Mouse (Mus musculus): ENCODE data around the gene Ush1g. TPM values are rescaled to one million over a fixed set of nuclear protein-coding genes. Genes with fewer than 3 reads are reported as not detected.

Gene Ush1g
- polyA plus RNA-seq, 1 experiment from 2014 or later, result not detected

- Histone ChIP-seq H3K4me2 (ENCODE audit: low read depth) (no peak overlapping the region), H3K9ac (ENCODE audit: low read length) (no peak overlapping the region), H3K9me3 (ENCODE audit: control insufficient read depth, low read length) (no peaks in the 10 kb centered on the region), H3K4me3 (ENCODE audit: low read depth, low read length) (no peak overlapping the region), H3K4me1 (ENCODE audit: control insufficient read depth, insufficient read depth, low read length) (peaks cover 8% of the 10 kb centered on the region), H3K27ac (ENCODE audit: low read depth, low read length) (no peak overlapping the region), H3K36me3 (ENCODE audit: control insufficient read depth, insufficient read depth, low read length) (no peaks in the 10 kb centered on the region; the same call in 1 of the 2 replicates), H3K27me3 (ENCODE audit: control insufficient read depth, insufficient read depth, low read length) (no peaks in the 10 kb centered on the region)
- 81% methylated on average over 6 of the region's 6 CpGs for WGBS
- no peak for DNase-seq (ENCODE audit: low spot score)
- ATAC-seq (ENCODE audit: insufficient read depth, low FRiP score, low TSS enrichment), result no peak
Measured at GRCm38 (mm10) chr11:115274771-115275170, 47.1 kb downstream of the Ush1g start.

GRCm38 (mm10) chr11:115274178-115274577 is 47.7 kb downstream of the Ush1g start:
- 85% methylated on average over 7 of the region's 7 CpGs for WGBS
- ATAC-seq (ENCODE audit: insufficient read depth, low FRiP score, low TSS enrichment) (no peak), DNase-seq (ENCODE audit: low spot score) (no peak)
- no peaks in the 10 kb centered on the region for H3K9me3 ChIP-seq (ENCODE audit: control insufficient read depth, low read length)
- H3K4me2 ChIP-seq (ENCODE audit: low read depth), result no peak overlapping the region
- H3K27ac ChIP-seq (ENCODE audit: low read depth, low read length), result no peak overlapping the region
- H3K4me1 ChIP-seq (ENCODE audit: control insufficient read depth, insufficient read depth, low read length), result peaks cover 8% of the 10 kb centered on the region
- H3K27me3 ChIP-seq (ENCODE audit: control insufficient read depth, insufficient read depth, low read length), result no peaks in the 10 kb centered on the region
- no peaks in the 10 kb centered on the region; the same call in 1 of the 2 replicates for H3K36me3 ChIP-seq (ENCODE audit: control insufficient read depth, insufficient read depth, low read length)
- no peak overlapping the region for H3K9ac ChIP-seq (ENCODE audit: low read length)
- H3K4me3 ChIP-seq (ENCODE audit: low read depth, low read length), result no peak overlapping the region

GRCm38 (mm10) chr11:115273735-115274134 is 48.1 kb downstream of the Ush1g start:
- Histone ChIP-seq H3K27ac (ENCODE audit: low read depth, low read length) (no peak overlapping the region), H3K4me1 (ENCODE audit: control insufficient read depth, insufficient read depth, low read length) (peaks cover 8% of the 10 kb centered on the region), H3K9ac (ENCODE audit: low read length) (no peak overlapping the region), H3K9me3 (ENCODE audit: control insufficient read depth, low read length) (no peaks in the 10 kb centered on the region), H3K4me3 (ENCODE audit: low read depth, low read length) (no peak overlapping the region), H3K4me2 (ENCODE audit: low read depth) (no peak overlapping the region), H3K27me3 (ENCODE audit: control insufficient read depth, insufficient read depth, low read length) (peaks cover 3% of the 10 kb centered on the region; the same call in 1 of the 2 replicates), H3K36me3 (ENCODE audit: control insufficient read depth, insufficient read depth, low read length) (peaks cover 2% of the 10 kb centered on the region; the same call in 1 of the 2 replicates)
- no peak for DNase-seq (ENCODE audit: low spot score)
- 72% methylated on average over 7 of the region's 7 CpGs for WGBS
- ATAC-seq (ENCODE audit: insufficient read depth, low FRiP score, low TSS enrichment), result no peak

- Histone ChIP-seq H3K27me3 (ENCODE audit: control insufficient read depth, insufficient read depth, low read length) (peaks cover 10% of the 10 kb centered on the region; the same call in 1 of the 2 replicates), H3K9me3 (ENCODE audit: control insufficient read depth, low read length) (no peaks in the 10 kb centered on the region), H3K36me3 (ENCODE audit: control insufficient read depth, insufficient read depth, low read length) (peaks cover 2% of the 10 kb centered on the region; the same call in 1 of the 2 replicates), H3K27ac (ENCODE audit: low read depth, low read length) (no peak overlapping the region), H3K9ac (ENCODE audit: low read length) (no peak overlapping the region), H3K4me1 (ENCODE audit: control insufficient read depth, insufficient read depth, low read length) (peaks cover 8% of the 10 kb centered on the region), H3K4me3 (ENCODE audit: low read depth, low read length) (no peak overlapping the region), H3K4me2 (ENCODE audit: low read depth) (no peak overlapping the region)
- DNase-seq (ENCODE audit: low spot score), result no peak
- 70% methylated on average over 10 of the region's 10 CpGs for WGBS
- ATAC-seq (ENCODE audit: insufficient read depth, low FRiP score, low TSS enrichment), result no peak
Measured at GRCm38 (mm10) chr11:115272894-115273498, 48.8 kb downstream of the Ush1g start.

- no peaks in the 10 kb centered on the region for H3K9me3 ChIP-seq (ENCODE audit: control insufficient read depth, low read length)
- H3K4me1 ChIP-seq (ENCODE audit: control insufficient read depth, insufficient read depth, low read length), result peaks cover 11% of the 10 kb centered on the region
- no peak for DNase-seq (ENCODE audit: low spot score)
- WGBS, result 68% methylated on average over 10 of the region's 10 CpGs
- no peak overlapping the region for H3K4me3 ChIP-seq (ENCODE audit: low read depth, low read length)
- no peak overlapping the region for H3K27ac ChIP-seq (ENCODE audit: low read depth, low read length)
- peaks cover 25% of the 10 kb centered on the region for H3K27me3 ChIP-seq (ENCODE audit: control insufficient read depth, insufficient read depth, low read length)
- no peak overlapping the region for H3K9ac ChIP-seq (ENCODE audit: low read length)
- ATAC-seq (ENCODE audit: insufficient read depth, low FRiP score, low TSS enrichment), result no peak
- H3K4me2 ChIP-seq (ENCODE audit: low read depth), result no peak overlapping the region
- peaks cover 2% of the 10 kb centered on the region; the same call in 1 of the 2 replicates for H3K36me3 ChIP-seq (ENCODE audit: control insufficient read depth, insufficient read depth, low read length)
Measured at GRCm38 (mm10) chr11:115271481-115271880, 50.4 kb downstream of the Ush1g start.

GRCm38 (mm10) chr11:115271052-115271451 is 50.8 kb downstream of the Ush1g start:
- 79% methylated on average over 9 of the region's 9 CpGs for WGBS
- no peak overlapping the region for H3K4me3 ChIP-seq (ENCODE audit: low read depth, low read length)
- H3K4me1 ChIP-seq (ENCODE audit: control insufficient read depth, insufficient read depth, low read length), result peaks cover 12% of the 10 kb centered on the region
- no peaks in the 10 kb centered on the region for H3K9me3 ChIP-seq (ENCODE audit: control insufficient read depth, low read length)
- H3K27me3 ChIP-seq (ENCODE audit: control insufficient read depth, insufficient read depth, low read length), result peaks cover 30% of the 10 kb centered on the region
- H3K27ac ChIP-seq (ENCODE audit: low read depth, low read length), result no peak overlapping the region
- DNase-seq (ENCODE audit: low spot score) (no peak), ATAC-seq (ENCODE audit: insufficient read depth, low FRiP score, low TSS enrichment) (no peak)
- H3K9ac ChIP-seq (ENCODE audit: low read length), result no peak overlapping the region
- H3K36me3 ChIP-seq (ENCODE audit: control insufficient read depth, insufficient read depth, low read length), result peaks cover 2% of the 10 kb centered on the region; the same call in 1 of the 2 replicates
- no peak overlapping the region for H3K4me2 ChIP-seq (ENCODE audit: low read depth)

- Histone ChIP-seq H3K9me3 (ENCODE audit: control insufficient read depth, low read length) (no peaks in the 10 kb centered on the region), H3K4me2 (ENCODE audit: low read depth) (no peak overlapping the region), H3K36me3 (ENCODE audit: control insufficient read depth, insufficient read depth, low read length) (peaks cover 2% of the 10 kb centered on the region; the same call in 1 of the 2 replicates), H3K27ac (ENCODE audit: low read depth, low read length) (no peak overlapping the region), H3K27me3 (ENCODE audit: control insufficient read depth, insufficient read depth, low read length) (peaks cover 37% of the 10 kb centered on the region), H3K4me1 (ENCODE audit: control insufficient read depth, insufficient read depth, low read length) (peaks cover 9% of the 10 kb centered on the region; the same call in 1 of the 2 replicates), H3K9ac (ENCODE audit: low read length) (0 out of 2 replicates have a peak overlapping the region, but pooled peaks have one; percentile 28), H3K4me3 (ENCODE audit: low read depth, low read length) (no peak overlapping the region)
- DNase-seq (ENCODE audit: low spot score) (peak; percentile 79), ATAC-seq (ENCODE audit: insufficient read depth, low FRiP score, low TSS enrichment) (no peak)
- 33% methylated on average over 18 of the region's 19 CpGs for WGBS
Measured at GRCm38 (mm10) chr11:115270148-115270861, 51.5 kb downstream of the Ush1g start.

- Histone ChIP-seq H3K4me2 (ENCODE audit: low read depth) (no peak overlapping the region), H3K4me1 (ENCODE audit: control insufficient read depth, insufficient read depth, low read length) (peaks cover 9% of the 10 kb centered on the region; the same call in 1 of the 2 replicates), H3K36me3 (ENCODE audit: control insufficient read depth, insufficient read depth, low read length) (peaks cover 2% of the 10 kb centered on the region; the same call in 1 of the 2 replicates), H3K27me3 (ENCODE audit: control insufficient read depth, insufficient read depth, low read length) (peaks cover 44% of the 10 kb centered on the region), H3K9ac (ENCODE audit: low read length) (no peak overlapping the region), H3K4me3 (ENCODE audit: low read depth, low read length) (no peak overlapping the region), H3K27ac (ENCODE audit: low read depth, low read length) (no peak overlapping the region), H3K9me3 (ENCODE audit: control insufficient read depth, low read length) (no peaks in the 10 kb centered on the region)
- ATAC-seq (ENCODE audit: insufficient read depth, low FRiP score, low TSS enrichment) (no peak), DNase-seq (ENCODE audit: low spot score) (no peak)
- WGBS, result 91% methylated on average over 27 of the region's 27 CpGs
Measured at GRCm38 (mm10) chr11:115269330-115270066, 52.3 kb downstream of the Ush1g start.
